Mouse (Mus musculus) kidney, embryonic 14.5 days (tissue): ENCODE measurements around the gene Casq1. TPM values are rescaled to one million over a fixed set of nuclear protein-coding genes. Genes with fewer than 3 reads are reported as not detected.

ENCODE experiments used
- ATAC-seq: fragments of 200-750 bp; cut with Nextera tagmentation; 2 replicates; pipeline ENCODE4 v1.8.0; 2017; ENCODE audit warnings: moderate number of reproducible peaks, mild to moderate bottlenecking, moderate TSS enrichment, moderate library complexity; ENCODE audit not compliant: low FRiP score, low TSS enrichment
- H3K27ac ChIP-seq: fragments of 300-500 bp; sonication (generic); 2 replicates; pipeline ENCODE4 v1.5.1; 2014; ENCODE audit warnings: low read depth, mild to moderate bottlenecking, low read length, moderate library complexity, mixed read lengths
- H3K27me3 ChIP-seq: fragments of 300-500 bp; sonication (generic); 2 replicates; pipeline ENCODE4 v1.6.1; 2014; ENCODE audit warnings: mild to moderate bottlenecking, low read length; ENCODE audit not compliant: control insufficient read depth, insufficient read depth
- H3K36me3 ChIP-seq: fragments of 300-500 bp; sonication (generic); 2 replicates; pipeline ENCODE4 v1.6.1; 2014; ENCODE audit warnings: low read length, mixed read lengths; ENCODE audit not compliant: control insufficient read depth, insufficient read depth
- H3K4me1 ChIP-seq: fragments of 300-500 bp; sonication (generic); 2 replicates; pipeline ENCODE4 v1.6.1; 2014; ENCODE audit warnings: low read length, mixed read lengths; ENCODE audit not compliant: control insufficient read depth, insufficient read depth
- H3K4me2 ChIP-seq: fragments of 300-500 bp; sonication (generic); replicated peaks from 2 replicates; pipeline ENCODE4 v1.6.1; 2014; ENCODE audit warnings: low read depth, mild to moderate bottlenecking, low read length
- H3K4me3 ChIP-seq: fragments of 300-500 bp; sonication (generic); 2 replicates; pipeline ENCODE4 v1.5.1; 2014; ENCODE audit warnings: mild to moderate bottlenecking, low read length
- H3K9ac ChIP-seq: fragments of 300-500 bp; sonication (generic); 2 replicates; pipeline ENCODE4 v1.6.1; 2014; ENCODE audit warnings: low read depth, mild to moderate bottlenecking, low read length, moderate library complexity
- H3K9me3 ChIP-seq: fragments of 300-500 bp; sonication (generic); 2 replicates; pipeline ENCODE4 v1.6.1; 2016; ENCODE audit warnings: low read length; ENCODE audit not compliant: control insufficient read depth
- WGBS: fragments of 180-500 bp; shearing (Covaris S2); extraction: QIAGEN DNeasy Blood & Tissue Kit; methylation state at CpG from one replicate; pipeline ENCODE4 v1.1.7; 2014; 5-methylcytosine and 5-hydroxymethylcytosine counted together
- polyA plus RNA-seq: library from polyadenylated mRNA; unstranded; fragments of >200 nt; fragmentation: Nextera tagmentation; extraction: Ambion mirVana; gene quantifications from 2 replicates; pipeline ENCODE4 v1.2.1, GENCODE M21; 2014

Casq1 gene
- polyA plus RNA-seq, 1 experiment from 2014 or later = 3.5 TPM

DNA sequence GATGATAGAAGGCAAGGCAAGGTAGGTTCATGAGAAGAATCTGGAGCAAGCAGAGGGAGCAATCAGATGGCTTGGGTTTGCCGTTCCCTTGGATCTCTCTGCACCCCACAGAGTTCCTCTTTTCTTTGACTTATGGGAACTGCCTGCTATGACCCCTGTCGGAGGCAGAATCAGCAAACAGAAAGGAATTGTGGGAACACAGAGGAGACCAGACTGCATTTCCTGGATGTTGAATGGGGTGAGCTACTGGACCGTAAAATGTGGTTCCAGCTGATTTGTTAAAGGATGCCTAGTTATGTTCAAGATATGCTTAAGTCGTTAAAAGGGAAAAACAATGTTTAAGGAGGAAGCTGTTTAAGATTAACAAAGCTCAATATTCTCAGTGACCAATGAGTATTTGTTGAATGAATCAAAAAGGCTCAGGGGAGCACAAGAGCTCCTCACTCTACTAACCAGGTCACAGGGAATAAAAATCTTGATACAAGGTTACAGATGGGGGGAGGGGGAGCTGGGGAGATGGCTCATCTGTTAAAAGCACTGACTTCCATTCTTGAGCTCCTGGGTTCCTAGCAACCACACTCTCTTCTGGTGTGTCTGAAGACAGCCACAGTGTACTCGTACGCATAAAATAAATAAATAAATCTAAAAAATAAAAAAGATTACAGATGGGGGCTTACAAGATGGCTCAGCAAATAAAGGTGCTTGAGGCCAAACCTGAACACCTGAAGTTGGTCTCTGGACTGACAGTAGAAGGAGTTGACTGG is 21.5 kb upstream of the Casq1 start:
- Histone ChIP-seq H3K27ac (peak overlapping the region; percentile 30; the same call in 1 of the 2 replicates), H3K4me2 (no peak overlapping the region), H3K27me3 (peaks cover 8% of the 10 kb centered on the region; the same call in 1 of the 2 replicates), H3K9me3 (no peaks in the 10 kb centered on the region), H3K9ac (no peak overlapping the region), H3K4me3 (no peak overlapping the region), H3K4me1 (0 out of 2 replicates have a peak, but pooled peaks cover 3% of the 10 kb centered on the region), H3K36me3 (no peaks in the 10 kb centered on the region)
- 48% methylated on average over 6 of the region's 6 CpGs for WGBS
- 0 out of 2 replicates have a peak, but pooled peaks have one; percentile 13 for ATAC-seq

- Histone ChIP-seq H3K9me3 (no peaks in the 10 kb centered on the region), H3K4me3 (no peak overlapping the region), H3K9ac (no peak overlapping the region), H3K36me3 (no peaks in the 10 kb centered on the region), H3K4me1 (no peaks in the 10 kb centered on the region), H3K27ac (no peak overlapping the region), H3K4me2 (no peak overlapping the region), H3K27me3 (no peaks in the 10 kb centered on the region)
- ATAC-seq = no peak
- WGBS = 79% methylated on average over 1 of the region's 1 CpGs
These were observed 9.5 kb upstream of the Casq1 start for GRCm38 (mm10) chr1:172229215-172229614.

DNA sequence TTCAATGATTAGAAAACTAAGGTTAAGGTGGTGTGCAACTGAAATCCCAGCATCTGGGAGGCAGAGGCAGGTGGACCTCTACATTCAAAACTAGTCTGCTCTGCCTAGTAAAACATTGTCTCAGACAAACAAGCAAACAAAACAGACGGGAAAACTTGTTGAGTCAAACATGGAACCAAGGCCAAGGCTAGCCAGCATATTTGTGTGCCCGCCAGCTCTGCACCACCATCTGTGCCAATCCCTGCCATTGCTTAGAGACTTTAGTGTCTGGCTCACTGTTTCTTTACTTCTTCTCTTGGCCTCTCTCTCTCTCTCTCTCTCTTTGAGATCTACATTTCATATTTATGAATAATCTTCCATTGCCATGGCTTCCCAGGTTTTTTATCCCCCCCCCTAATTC is 8.5 kb upstream of the Casq1 start:
- H3K4me3 ChIP-seq = no peak overlapping the region
- no peaks in the 10 kb centered on the region for H3K9me3 ChIP-seq
- H3K36me3 ChIP-seq = no peaks in the 10 kb centered on the region
- H3K27ac ChIP-seq = no peak overlapping the region
- no peak overlapping the region for H3K9ac ChIP-seq
- WGBS = 94% methylated on average over 2 of the region's 2 CpGs
- no peak overlapping the region for H3K4me2 ChIP-seq
- H3K27me3 ChIP-seq = no peaks in the 10 kb centered on the region
- ATAC-seq = no peak
- H3K4me1 ChIP-seq = no peaks in the 10 kb centered on the region

- WGBS = 18% methylated on average over 11 of the region's 11 CpGs
- ATAC-seq = peak; percentile 76
- no peaks in the 10 kb centered on the region for H3K36me3 ChIP-seq
- H3K4me3 ChIP-seq = no peak overlapping the region
- H3K4me2 ChIP-seq = no peak overlapping the region
- H3K9ac ChIP-seq = no peak overlapping the region
- H3K4me1 ChIP-seq = peaks cover 37% of the 10 kb centered on the region
- H3K27me3 ChIP-seq = no peaks in the 10 kb centered on the region
- peak overlapping the region; percentile 87 for H3K27ac ChIP-seq
- H3K9me3 ChIP-seq = no peaks in the 10 kb centered on the region
These were observed 1.8 kb upstream of the Casq1 start for GRCm38 (mm10) chr1:172221297-172222063.

- H3K27ac ChIP-seq = peak overlapping the region; percentile 87; the same call in 1 of the 2 replicates
- no peak for ATAC-seq
- H3K36me3 ChIP-seq = no peaks in the 10 kb centered on the region
- H3K27me3 ChIP-seq = no peaks in the 10 kb centered on the region
- H3K4me1 ChIP-seq = peaks cover 37% of the 10 kb centered on the region
- 42% methylated on average over 10 of the region's 10 CpGs for WGBS
- H3K4me3 ChIP-seq = no peak overlapping the region
- H3K9ac ChIP-seq = no peak overlapping the region
- no peak overlapping the region for H3K4me2 ChIP-seq
- no peaks in the 10 kb centered on the region for H3K9me3 ChIP-seq
These were observed 746 bp upstream of the Casq1 start for GRCm38 (mm10) chr1:172220414-172220813.

GRCm38 (mm10) chr1:172218164-172218910 is 1.3 kb downstream of the Casq1 start:
- no peak for ATAC-seq
- H3K27ac ChIP-seq = peak overlapping the region; percentile 32; the same call in 1 of the 2 replicates
- no peak overlapping the region for H3K9ac ChIP-seq
- H3K9me3 ChIP-seq = no peaks in the 10 kb centered on the region
- H3K36me3 ChIP-seq = no peaks in the 10 kb centered on the region
- H3K4me2 ChIP-seq = no peak overlapping the region
- no peak overlapping the region for H3K4me3 ChIP-seq
- no peaks in the 10 kb centered on the region for H3K27me3 ChIP-seq
- peaks cover 38% of the 10 kb centered on the region for H3K4me1 ChIP-seq
- 49% methylated on average over 15 of the region's 15 CpGs for WGBS

DNA sequence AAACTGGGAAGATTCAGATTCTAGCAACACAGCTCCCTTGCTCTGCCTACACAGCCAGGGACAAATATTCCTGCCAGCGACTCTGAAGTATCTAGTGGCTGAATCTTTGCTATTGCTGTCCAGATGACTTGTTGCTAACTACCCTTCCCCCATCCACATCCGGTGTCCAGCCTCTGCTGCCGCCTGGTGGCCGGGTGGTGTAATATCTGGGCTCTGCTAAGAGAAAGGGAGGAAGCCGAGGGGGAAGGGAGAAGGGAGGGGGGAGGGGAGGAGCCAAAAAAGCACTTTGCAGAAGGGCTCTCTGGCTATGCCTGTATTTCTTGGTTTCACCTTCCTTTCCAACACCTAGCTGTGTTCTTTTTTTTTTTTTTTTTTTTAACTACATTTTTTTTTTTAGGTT is 2.5 kb downstream of the Casq1 start:
- Histone ChIP-seq H3K27ac (peak overlapping the region; percentile 59; the same call in 1 of the 2 replicates), H3K4me3 (no peak overlapping the region), H3K9me3 (no peaks in the 10 kb centered on the region), H3K4me2 (peak overlapping the region; percentile 35; the same call in 1 of the 2 replicates), H3K36me3 (no peaks in the 10 kb centered on the region), H3K27me3 (no peaks in the 10 kb centered on the region), H3K9ac (0 out of 2 replicates have a peak overlapping the region, but pooled peaks have one; percentile 13), H3K4me1 (peaks cover 38% of the 10 kb centered on the region)
- ATAC-seq = peak; percentile 43
- 0% methylated on average over 5 of the region's 5 CpGs for WGBS

DNA sequence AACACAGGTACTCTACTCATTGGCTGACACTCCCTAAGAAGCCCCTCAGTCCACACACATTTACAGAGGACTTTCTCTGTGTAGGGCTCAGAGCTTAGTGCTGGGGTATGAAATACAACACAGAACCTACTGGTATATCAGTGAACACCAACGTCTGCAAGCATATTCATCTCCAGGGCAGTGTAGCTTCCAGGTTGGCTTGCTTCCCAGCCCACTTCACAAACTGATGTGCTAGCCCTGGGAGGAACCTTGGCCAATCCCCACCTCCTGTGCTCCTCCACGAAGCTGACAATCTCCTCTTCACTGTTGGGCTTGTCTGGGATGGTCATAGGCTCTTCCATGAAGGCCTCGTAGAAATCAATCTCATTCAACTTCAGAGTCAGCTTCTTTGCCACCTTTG is 4.9 kb downstream of the Casq1 start:
- ATAC-seq = no peak
- 71% methylated on average over 3 of the region's 3 CpGs for WGBS

More for the DNA sequence above, 4.9 kb downstream of the Casq1 start:
- Histone ChIP-seq H3K9ac (no peak overlapping the region), H3K4me3 (no peak overlapping the region), H3K27me3 (no peaks in the 10 kb centered on the region), H3K36me3 (no peaks in the 10 kb centered on the region), H3K4me2 (no peak overlapping the region), H3K9me3 (no peaks in the 10 kb centered on the region), H3K27ac (no peak overlapping the region), H3K4me1 (peaks cover 15% of the 10 kb centered on the region)
